Mouse (Mus musculus): ENCODE measurements at regions not wholly inside any gene's neighbourhood (a gene's known extent, or its start where the extent isn't known, plus 50 kb on each side); places are given as distances from the start of the nearest gene placed in this dataset.

DNA sequence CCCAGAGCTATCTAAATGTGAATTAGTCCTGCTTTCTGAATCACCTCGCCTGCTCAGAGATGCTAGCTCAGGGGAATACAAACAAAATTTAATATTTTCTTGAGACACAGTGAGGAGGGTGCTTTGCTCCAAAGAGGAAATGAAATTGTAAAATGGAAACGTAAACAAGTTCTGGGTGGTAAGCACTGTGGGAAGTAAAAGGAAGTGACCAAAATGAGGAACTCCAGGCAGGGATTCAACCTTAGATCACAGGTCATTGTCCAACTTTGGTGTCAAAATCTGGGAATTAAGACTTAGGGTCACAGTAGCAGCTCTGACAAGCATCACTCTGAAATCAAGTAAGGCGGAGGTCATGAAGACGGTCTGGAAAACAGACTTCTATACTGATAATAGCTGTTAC, 90.2 kb upstream of the Tmtc1 start:
- TF ChIP-seq EP300 (optimal IDR thresholded peaks at IDR 0.05) (no peak), CTCF (IDR thresholded peaks at IDR 0.05; ENCODE audit: low read depth) (no peak)

All from stomach, postnatal 0 days (tissue).